Mouse (Mus musculus): ENCODE measurements around the gene Slu7. TPM values are rescaled to one million over a fixed set of nuclear protein-coding genes. Genes with fewer than 3 reads are reported as not detected.

Slu7 gene
- 31.6 and 32.3 TPM in 2 replicates for polyA plus RNA-seq (2016; fragmentation: Nextera tagmentation; extraction: Ambion mirVana)

GRCm38 (mm10) chr11:43433254-43434023, at the start of gene Slu7:
Gene Slu7, plus strand, starts transcription at chr11:43433744.
- H3K4me2 ChIP-seq: peak within 1 kb of the TSS; percentile 79
- peak within 1 kb of the TSS; percentile 76 for H3K27ac ChIP-seq
- peak within 1 kb of the TSS; percentile 88 for H3K4me3 ChIP-seq
- H3K9me3 ChIP-seq (replicated peaks): no peaks in the 10 kb centered on the region
- H3K36me3 ChIP-seq: peaks cover 14% of the 10 kb centered on the region
- whole genome bisulfite sequencing (ENCODE audit: insufficient replicate concordance): 6% methylated on average over 38 of the region's 38 CpGs
- peaks cover 10% of the 10 kb centered on the region for H3K4me1 ChIP-seq
- ATAC-seq: peak; percentile 88
- peak within 1 kb of the TSS; percentile 72 for H3K9ac ChIP-seq
- H3K27me3 ChIP-seq (replicated peaks): no peaks in the 10 kb centered on the region

GRCm38 (mm10) chr11:43385055-43385649, 48.4 kb upstream of the Slu7 start:
- H3K9ac ChIP-seq: 0 out of 2 replicates have a peak overlapping the region, but pooled peaks have one; percentile 22
- no peaks in the 10 kb centered on the region for H3K9me3 ChIP-seq (replicated peaks)
- 3% methylated on average over 18 of the region's 18 CpGs for WGBS (ENCODE audit: insufficient replicate concordance)
- peak; percentile 68 for ATAC-seq
- H3K27ac ChIP-seq: 0 out of 2 replicates have a peak overlapping the region, but pooled peaks have one; percentile 58
- H3K36me3 ChIP-seq: no peaks in the 10 kb centered on the region
- peak overlapping the region; percentile 32 for H3K4me3 ChIP-seq
- peak overlapping the region; percentile 59 for H3K4me2 ChIP-seq
- H3K4me1 ChIP-seq: no peaks in the 10 kb centered on the region
- peaks cover 23% of the 10 kb centered on the region for H3K27me3 ChIP-seq (replicated peaks)

GRCm38 (mm10) chr11:43385716-43386115, 47.8 kb upstream of the Slu7 start:
- 0 out of 2 replicates have a peak overlapping the region, but pooled peaks have one; percentile 22 for H3K9ac ChIP-seq
- peak overlapping the region; percentile 59 for H3K4me2 ChIP-seq
- no peaks in the 10 kb centered on the region for H3K36me3 ChIP-seq
- 8% methylated on average over 8 of the region's 8 CpGs for WGBS (ENCODE audit: insufficient replicate concordance)
- H3K27me3 ChIP-seq (replicated peaks): peaks cover 23% of the 10 kb centered on the region
- ATAC-seq: no peak
- H3K9me3 ChIP-seq (replicated peaks): no peaks in the 10 kb centered on the region
- no peak overlapping the region for H3K27ac ChIP-seq
- no peaks in the 10 kb centered on the region for H3K4me1 ChIP-seq
- peak overlapping the region; percentile 32 for H3K4me3 ChIP-seq

DNA sequence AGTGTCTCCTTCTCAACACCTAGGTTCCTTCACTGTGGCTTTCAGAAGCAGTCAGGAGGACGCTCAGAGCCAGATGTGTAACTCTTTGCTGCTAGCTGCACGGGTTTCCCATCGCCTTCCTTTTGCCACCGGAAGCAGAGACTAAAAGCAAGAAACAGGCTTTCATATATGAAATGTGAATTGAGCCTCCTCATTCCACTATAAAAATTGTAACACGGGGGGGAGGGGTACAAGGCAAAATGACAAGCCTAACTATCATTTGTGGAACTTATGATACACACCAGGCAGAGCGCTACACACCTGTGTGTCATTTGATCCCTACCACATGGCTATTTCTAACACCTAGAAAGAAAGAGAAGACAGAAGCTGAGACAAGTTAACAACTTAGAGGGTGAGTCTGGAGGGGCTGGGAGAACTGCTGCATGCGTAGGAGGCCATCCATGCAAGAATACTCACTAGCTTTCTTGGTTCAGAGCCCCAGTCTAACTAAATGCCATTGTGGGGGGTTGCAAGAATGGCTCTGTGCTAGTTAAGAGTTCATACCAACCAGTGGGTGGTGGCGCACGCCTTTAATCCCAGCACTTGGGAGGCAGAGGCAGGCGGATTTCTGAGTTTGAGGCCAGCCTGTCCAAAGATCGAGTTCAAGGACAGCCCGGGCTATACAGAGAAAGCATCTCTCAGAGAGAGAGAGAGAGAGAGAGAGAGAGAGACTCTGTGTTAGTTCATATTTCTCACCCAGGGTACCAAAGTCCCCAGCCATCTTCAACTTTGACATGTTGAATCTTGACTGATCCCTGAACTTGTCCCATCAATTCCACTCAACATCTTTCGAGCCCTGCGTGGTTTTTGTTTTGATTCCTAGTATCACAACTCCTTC, 46.3 kb upstream of the Slu7 start:
- H3K27me3 ChIP-seq (replicated peaks): peaks cover 23% of the 10 kb centered on the region
- H3K27ac ChIP-seq: no peak overlapping the region
- no peaks in the 10 kb centered on the region for H3K36me3 ChIP-seq
- H3K4me3 ChIP-seq: no peak overlapping the region
- WGBS (ENCODE audit: insufficient replicate concordance): 69% methylated on average over 14 of the region's 14 CpGs
- H3K9ac ChIP-seq: no peak overlapping the region
- no peak for ATAC-seq
- H3K4me1 ChIP-seq: no peaks in the 10 kb centered on the region
- H3K4me2 ChIP-seq: no peak overlapping the region
- H3K9me3 ChIP-seq (replicated peaks): no peaks in the 10 kb centered on the region

- no peak for ATAC-seq
- Histone ChIP-seq H3K36me3 (no peaks in the 10 kb centered on the region), H3K4me2 (no peak overlapping the region), H3K9me3 (replicated peaks) (no peaks in the 10 kb centered on the region), H3K4me3 (no peak overlapping the region), H3K4me1 (no peaks in the 10 kb centered on the region), H3K27ac (no peak overlapping the region), H3K9ac (no peak overlapping the region), H3K27me3 (replicated peaks) (peaks cover 23% of the 10 kb centered on the region)
- WGBS (ENCODE audit: insufficient replicate concordance): 69% methylated on average over 21 of the region's 21 CpGs
These were observed 45.1 kb upstream of the Slu7 start for GRCm38 (mm10) chr11:43388122-43389097.

DNA sequence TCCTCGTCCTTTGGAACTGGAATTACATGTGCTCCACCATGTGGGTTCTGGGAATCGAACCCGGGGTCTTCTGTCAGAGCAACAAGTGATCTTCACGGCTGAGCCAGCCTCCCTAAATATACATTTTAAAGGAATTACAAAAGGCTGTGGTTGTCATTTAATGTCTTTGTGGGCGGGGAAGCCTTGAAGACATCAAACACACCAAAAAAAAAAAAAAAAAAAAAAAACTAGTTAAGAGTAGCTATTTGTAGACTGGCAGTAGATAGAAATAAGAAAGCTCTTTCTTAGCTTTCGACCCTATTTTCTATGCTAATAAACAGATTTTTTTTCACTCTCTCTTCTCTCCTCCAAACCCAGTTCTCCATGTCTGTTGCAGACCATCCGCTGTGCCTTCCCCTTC, 44.4 kb upstream of the Slu7 start:
- peaks cover 23% of the 10 kb centered on the region for H3K27me3 ChIP-seq (replicated peaks)
- no peak overlapping the region for H3K4me2 ChIP-seq
- WGBS (ENCODE audit: insufficient replicate concordance): 68% methylated on average over 7 of the region's 7 CpGs

DNA sequence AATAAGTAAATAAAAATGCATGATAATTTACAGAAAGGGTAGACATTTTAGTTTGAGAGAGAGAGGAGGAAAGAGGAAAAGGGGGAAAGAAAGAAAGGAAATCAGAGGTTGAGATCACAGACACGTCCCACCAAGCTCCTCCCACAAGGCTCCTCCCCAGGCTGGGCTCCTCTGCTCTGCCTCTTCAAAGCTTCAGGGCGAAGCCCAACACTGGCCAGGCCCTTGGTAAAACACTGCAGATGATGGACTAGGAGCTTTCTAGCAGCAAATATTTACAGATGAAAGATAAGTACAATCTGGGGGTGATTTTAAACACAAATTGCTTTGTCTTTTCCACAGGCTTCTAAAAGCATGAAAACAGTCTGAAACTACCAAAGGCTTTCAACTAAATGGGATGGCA, 40.8 kb upstream of the Slu7 start:
- no peak for ATAC-seq
- no peaks in the 10 kb centered on the region for H3K36me3 ChIP-seq

More for the DNA sequence above, 44.4 kb upstream of the Slu7 start:
- ATAC-seq: no peak
- Histone ChIP-seq H3K4me3 (no peak overlapping the region), H3K9me3 (replicated peaks) (no peaks in the 10 kb centered on the region), H3K9ac (no peak overlapping the region), H3K27ac (no peak overlapping the region), H3K36me3 (no peaks in the 10 kb centered on the region), H3K4me1 (no peaks in the 10 kb centered on the region)

DNA sequence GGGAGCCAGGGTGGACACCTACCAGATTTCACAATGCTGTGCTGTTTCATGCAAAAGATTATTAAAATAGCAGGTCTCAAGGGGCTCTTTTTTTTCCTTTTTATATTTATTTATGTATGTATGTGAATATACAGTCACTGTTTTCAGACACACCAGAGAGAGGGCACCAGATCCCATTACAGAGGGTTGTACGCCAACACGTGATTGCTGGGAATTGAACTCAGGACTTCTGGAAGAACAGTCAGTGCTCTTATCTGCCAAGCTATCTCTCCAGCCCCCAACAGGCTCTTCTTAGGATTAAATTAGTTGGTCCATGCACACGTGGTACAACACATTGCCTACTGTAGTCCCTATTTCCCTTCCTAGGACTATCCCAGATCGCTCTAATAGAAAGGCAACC, 40.2 kb upstream of the Slu7 start:
- Histone ChIP-seq H3K27me3 (replicated peaks) (no peaks in the 10 kb centered on the region), H3K27ac (no peak overlapping the region), H3K4me1 (no peaks in the 10 kb centered on the region), H3K36me3 (no peaks in the 10 kb centered on the region), H3K4me3 (no peak overlapping the region), H3K9me3 (replicated peaks) (no peaks in the 10 kb centered on the region), H3K9ac (no peak overlapping the region), H3K4me2 (no peak overlapping the region)
- WGBS (ENCODE audit: insufficient replicate concordance): 72% methylated on average over 4 of the region's 4 CpGs
- no peak for ATAC-seq

More for the DNA sequence above, 40.8 kb upstream of the Slu7 start:
- no peaks in the 10 kb centered on the region for H3K27me3 ChIP-seq (replicated peaks)
- H3K4me3 ChIP-seq: no peak overlapping the region
- no peak overlapping the region for H3K4me2 ChIP-seq
- H3K4me1 ChIP-seq: no peaks in the 10 kb centered on the region
- no peak overlapping the region for H3K9ac ChIP-seq
- H3K27ac ChIP-seq: no peak overlapping the region
- H3K9me3 ChIP-seq (replicated peaks): no peaks in the 10 kb centered on the region
- WGBS (ENCODE audit: insufficient replicate concordance): 37% methylated on average over 2 of the region's 2 CpGs

- H3K4me3 ChIP-seq: no peak overlapping the region
- H3K36me3 ChIP-seq: no peaks in the 10 kb centered on the region
- 69% methylated on average over 14 of the region's 14 CpGs for WGBS (ENCODE audit: insufficient replicate concordance)
- H3K27me3 ChIP-seq (replicated peaks): no peaks in the 10 kb centered on the region
- ATAC-seq: no peak
- no peak overlapping the region for H3K9ac ChIP-seq
- H3K27ac ChIP-seq: no peak overlapping the region
- H3K4me1 ChIP-seq: no peaks in the 10 kb centered on the region
- no peak overlapping the region for H3K4me2 ChIP-seq
- no peaks in the 10 kb centered on the region for H3K9me3 ChIP-seq (replicated peaks)
These were observed 38.2 kb upstream of the Slu7 start for GRCm38 (mm10) chr11:43395073-43395948.

DNA sequence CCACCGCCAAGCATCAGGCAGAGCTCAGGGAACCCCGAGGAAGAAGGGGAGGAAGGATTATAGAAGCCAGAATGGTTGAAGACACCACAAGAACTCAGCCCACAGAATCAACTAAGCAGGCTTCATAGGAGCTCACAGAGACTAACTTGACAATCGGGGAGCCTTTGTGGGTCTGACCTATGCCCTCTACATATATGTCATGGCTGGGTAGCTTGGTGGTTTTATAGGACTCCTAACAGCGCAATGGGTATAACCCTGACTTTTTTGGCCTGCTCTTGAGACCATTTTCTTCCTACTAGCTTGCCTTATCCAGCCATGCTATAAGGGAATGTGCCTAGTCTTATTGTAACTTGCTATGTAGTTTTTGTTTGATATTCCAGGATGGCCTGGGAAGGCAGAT, 37.3 kb upstream of the Slu7 start:
- Histone ChIP-seq H3K9me3 (replicated peaks) (no peaks in the 10 kb centered on the region), H3K4me1 (no peaks in the 10 kb centered on the region), H3K4me2 (no peak overlapping the region), H3K27ac (no peak overlapping the region), H3K9ac (no peak overlapping the region), H3K27me3 (replicated peaks) (no peaks in the 10 kb centered on the region), H3K4me3 (no peak overlapping the region), H3K36me3 (no peaks in the 10 kb centered on the region)
- no peak for ATAC-seq
- WGBS (ENCODE audit: insufficient replicate concordance): 68% methylated on average over 4 of the region's 4 CpGs
